Mouse (Mus musculus): ENCODE data around the gene Lrmda.

DNA sequence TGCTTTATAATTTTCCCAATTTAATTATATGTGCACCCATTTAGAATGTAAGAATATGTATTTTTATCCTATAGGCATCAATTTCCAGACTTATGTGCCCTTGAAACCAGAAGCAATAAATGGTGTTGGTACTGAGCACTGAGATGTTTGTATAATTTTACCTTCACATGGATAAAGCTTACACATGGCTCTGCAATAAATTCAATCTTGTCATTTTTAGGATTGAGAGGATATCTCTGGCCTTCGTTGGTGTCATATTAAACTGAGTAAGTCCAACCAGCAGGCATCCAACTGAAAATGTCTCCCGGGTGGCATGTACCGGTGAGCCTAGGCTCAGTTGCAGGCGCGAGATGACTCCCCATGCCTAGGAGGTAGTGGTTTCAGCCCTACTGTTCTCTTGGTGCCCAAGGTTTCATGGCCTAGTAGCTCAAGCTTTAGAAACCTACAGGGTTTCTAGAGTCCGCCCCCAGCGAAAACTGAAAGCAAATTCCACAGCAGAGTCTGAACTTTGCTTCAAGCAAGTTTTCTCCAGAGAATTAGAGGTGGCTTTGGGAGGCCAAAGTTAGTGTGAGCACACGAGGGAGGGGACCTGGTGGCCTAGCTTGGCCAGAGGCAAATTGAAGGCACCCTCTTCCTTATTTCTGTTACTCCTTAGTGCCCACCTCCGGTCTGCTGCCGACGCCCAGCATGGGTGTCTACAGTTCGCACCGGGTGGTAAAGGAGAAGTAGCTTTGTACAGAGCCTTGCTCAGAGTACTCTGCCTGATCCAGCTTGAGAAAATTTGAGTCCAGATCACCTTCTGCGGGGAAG, 26.1 kb upstream of the Lrmda start:
- TF ChIP-seq EP300 (IDR thresholded peaks at IDR 0.05; ENCODE audit: low read depth) (no peak), CTCF (IDR thresholded peaks at IDR 0.05; ENCODE audit: low read depth) (no peak)

Data from heart, postnatal 0 days (tissue).